Mouse (Mus musculus) liver, embryonic 14.5 days (tissue): ENCODE results near the gene Tmem81.

ENCODE experiments used
- CTCF ChIP-seq: IDR thresholded peaks from 2 replicates; pipeline ENCODE4 v1.5.1; 2016; ENCODE audit warnings: antibody characterized with exemption, low read depth, control low read depth
- EP300 ChIP-seq: IDR thresholded peaks from 2 replicates; pipeline ENCODE4 v1.6.1; 2016; ENCODE audit warnings: antibody characterized with exemption, low read depth

DNA sequence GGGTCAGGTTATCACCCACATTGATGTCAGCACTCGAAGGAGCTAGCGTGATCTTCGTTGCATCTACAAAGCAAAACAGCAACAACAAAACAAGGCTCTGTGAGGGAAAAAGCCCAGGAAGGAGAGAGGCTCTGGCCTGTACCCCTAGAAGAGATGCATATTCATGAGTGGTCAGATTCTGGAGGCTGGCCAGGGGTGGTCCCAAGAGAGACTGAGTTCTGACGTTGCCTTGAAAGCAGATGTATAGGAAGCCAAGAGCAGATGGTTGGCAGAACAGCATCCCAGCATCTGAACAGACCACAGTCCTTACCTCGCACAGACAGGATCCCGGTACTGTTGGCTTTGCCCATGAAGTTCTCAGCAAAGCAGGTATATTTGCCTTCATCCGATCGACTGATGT, 17.0 kb downstream of the Tmem81 start:
- TF ChIP-seq CTCF: no peak
- no peak for TF ChIP-seq EP300
